Mouse (Mus musculus) kidney, postnatal 36 days (tissue): Measurements from ENCODE around the gene Gmeb2.

Experiments
- DNase-seq, 2 experiments: peaks; one replicate each; pipeline ENCODE4 v3.0.0; 2021 to 2022; ENCODE audit warnings: mixed read lengths in 2 of 2

Gene Gmeb2

DNA sequence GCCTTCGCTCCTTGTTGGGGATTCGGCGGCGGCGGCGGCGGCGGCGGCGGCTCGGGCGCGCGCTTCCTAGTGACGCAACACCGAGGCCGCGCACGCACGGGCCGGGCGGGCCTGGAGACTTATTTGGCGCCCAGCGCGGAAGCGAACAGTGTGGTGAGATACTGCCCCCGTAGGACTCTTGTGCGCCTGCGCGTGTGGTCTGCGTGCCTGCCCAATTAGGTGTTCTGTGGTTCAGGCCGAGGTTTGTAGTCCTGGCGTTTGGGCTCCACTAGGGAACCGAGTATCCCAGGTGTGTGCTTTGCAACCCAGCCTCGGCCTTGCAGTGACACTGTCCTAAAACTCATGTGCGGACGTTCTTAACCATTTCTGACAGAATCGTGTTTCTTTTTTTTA lies at the start of gene Gmeb2:
Gene Gmeb2, minus strand, starts transcription at position 78 of the 393 bp plus-strand sequence.
- DNase-seq, result peak; percentile 94 to 97

DNA sequence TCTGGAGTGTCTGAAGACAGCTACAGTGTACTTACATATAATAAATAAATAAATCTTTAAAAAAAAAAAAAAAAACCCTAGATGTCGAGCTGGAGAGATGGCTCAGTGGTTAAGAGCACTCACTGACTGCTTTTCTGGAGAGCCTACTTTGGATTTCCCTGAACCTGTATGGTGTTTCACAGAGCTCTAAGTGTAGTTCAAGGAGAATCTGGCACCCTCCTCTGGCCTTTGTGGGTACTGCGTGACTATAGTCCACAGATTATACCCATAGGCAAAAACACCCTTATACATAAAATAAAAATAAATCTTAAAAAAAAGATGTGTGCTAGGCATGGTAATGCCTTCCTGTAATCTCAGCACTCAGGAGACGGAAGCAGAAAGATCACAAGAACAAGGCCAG lies 46.2 kb upstream of the Gmeb2 start:
- DNase-seq, result peak; percentile 72 to 88

- DNase-seq, result no peak
Observed at GRCm38 (mm10) chr2:181332542-181332941, 44.7 kb upstream of the Gmeb2 start.

DNA sequence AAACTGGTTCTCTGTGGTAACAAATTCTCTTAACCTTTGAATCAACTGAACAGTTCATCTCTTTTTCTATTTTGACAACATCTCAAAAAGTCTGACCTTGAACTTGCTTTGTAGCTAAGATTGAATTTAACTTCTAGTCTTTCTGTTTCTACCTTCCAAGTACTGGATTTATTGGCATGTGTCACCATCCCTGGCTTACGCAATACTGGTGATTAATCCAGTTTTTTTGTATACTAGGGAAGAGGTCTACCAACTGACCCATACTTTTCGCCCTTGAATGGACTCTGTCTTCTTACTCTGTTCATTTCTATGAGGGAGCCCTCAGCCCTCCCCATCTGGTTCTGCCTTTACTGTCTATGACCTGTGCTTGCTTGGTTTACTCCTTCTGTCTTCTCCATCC lies 38.3 kb upstream of the Gmeb2 start:
- DNase-seq, result no peak

GRCm38 (mm10) chr2:181322136-181322535 lies 34.3 kb upstream of the Gmeb2 start:
- no peak for DNase-seq

GRCm38 (mm10) chr2:181320103-181320499 lies 32.3 kb upstream of the Gmeb2 start:
- DNase-seq, result no peak

DNA sequence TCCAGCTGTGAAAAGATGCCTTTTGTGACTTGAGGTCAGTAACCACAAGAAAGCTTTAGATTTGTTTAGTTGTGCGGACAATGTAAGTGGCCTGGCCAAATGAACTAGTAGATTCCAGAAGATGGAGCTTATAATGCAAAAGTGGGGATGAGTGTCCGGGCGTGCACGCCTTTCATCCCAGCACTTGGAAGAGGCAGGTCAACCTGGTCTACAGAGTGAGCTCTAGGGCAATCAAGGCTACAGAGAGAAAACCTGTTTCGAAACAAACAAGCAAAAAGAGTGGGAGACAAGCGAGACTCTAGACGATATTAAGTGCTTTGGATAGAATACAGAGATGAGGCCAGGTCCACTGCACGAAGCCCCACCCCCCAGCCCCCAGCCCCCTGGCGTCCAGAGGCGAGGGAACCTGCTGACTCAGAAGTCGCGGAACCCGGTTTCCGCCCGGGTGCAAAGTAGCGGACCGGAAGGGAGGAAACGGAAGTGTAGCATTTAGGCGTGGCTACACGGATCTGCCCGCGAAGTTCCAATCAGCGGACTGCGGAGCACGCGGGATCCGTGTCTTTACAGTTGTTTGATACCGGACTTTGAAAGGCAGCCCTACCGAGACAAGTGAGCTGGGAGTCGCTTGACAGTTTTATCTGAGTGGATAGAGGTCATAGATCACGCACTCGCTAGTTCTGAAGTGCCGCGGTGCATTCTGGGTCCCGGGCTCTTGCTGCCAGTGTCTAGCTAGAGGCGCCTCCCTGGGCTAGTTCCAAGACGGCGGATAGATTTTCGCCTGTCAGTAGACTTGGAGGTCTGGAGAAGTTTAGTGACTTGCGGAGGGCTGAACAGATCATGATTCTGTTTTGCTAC lies 31.6 kb upstream of the Gmeb2 start, which contains the start of gene Rtel1:
Gene Rtel1, plus strand, starts transcription at position 492 of the 855 bp plus-strand sequence.
- peak; percentile 78 to 89 for DNase-seq

- DNase-seq, result peak; percentile 28 to 75
Observed at GRCm38 (mm10) chr2:181314080-181314810, 26.4 kb upstream of the Gmeb2 start, which contains the start of gene Stmn3. Stmn3 (minus strand) TSS chr2:181314500.

DNA sequence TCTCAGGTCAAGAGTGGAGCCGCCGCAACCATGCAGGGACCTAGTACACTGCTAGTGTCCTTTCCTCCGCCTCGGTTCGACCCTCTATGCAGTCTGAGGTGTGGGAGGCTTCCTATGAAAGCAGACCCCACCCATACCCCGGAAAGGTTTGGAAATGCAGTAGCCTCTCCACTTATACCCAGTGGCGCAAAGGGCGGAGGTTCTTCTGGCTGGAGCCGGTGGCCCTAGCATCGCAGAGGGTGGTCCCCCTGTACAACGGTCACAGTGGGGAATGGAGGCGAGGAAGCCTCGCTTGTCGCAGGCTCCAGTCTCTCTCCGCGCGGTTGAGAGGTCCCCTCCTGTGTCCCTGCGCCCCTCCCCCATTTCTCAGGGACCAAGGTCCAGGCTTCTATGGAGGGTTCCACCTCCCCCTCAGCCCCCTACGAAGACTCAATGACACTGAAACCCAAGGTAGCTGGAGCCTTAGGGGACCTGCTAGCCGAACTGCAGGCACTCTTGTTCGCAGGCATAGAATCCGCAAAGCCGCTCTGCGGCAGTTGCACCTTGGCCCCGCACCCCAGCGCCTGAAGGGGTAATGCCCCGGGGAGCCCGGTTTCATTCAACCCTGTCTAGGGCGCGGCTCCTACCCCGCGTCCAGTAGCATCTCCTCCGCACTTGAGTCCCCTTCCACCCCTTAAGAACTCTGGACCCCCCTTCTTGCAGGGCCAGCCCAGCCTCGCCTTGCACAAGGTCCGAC lies 25.7 kb upstream of the Gmeb2 start:
- peak in 1 of 2 experiments; percentile 9 for DNase-seq

DNA sequence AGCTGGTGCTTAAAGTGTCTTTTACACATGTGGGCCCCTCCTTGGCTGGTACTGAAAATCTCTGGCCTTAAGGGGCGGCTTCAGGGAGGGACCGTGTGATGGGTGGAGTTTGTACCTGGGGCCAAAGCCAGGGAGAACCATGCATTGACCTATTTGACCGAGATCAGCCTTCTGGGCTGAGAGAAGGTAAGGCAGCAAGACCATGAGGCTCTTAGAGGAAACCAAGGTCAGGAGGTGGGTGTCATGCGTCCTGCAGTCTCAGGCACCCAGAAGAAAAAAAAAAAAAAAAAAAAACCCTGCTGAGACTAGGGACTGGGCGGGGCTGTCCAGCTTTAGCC lies 25.1 kb upstream of the Gmeb2 start:
- no peak for DNase-seq

DNA sequence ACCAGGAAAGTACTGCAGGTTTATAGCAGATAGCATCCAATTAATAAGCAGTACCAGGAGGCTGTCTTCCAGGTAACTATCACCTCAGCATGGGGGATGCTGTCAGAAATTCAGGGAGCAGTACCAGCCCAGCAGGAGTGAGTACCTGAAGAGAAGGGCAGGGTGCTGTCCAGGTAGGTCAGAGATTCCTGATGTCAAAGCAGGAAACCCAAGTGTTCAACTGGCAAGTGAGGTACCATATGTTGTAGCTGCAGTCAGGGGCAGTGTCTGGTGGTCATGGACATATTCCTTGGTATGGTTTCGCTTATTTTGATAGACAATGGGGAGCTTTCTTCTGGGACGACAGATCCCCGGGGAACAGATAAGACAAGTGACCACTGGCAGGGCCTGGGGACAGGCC lies 24.6 kb upstream of the Gmeb2 start:
- DNase-seq, result no peak

GRCm38 (mm10) chr2:181307144-181307804 lies 19.4 kb upstream of the Gmeb2 start:
- peak; percentile 48 to 80 for DNase-seq

DNA sequence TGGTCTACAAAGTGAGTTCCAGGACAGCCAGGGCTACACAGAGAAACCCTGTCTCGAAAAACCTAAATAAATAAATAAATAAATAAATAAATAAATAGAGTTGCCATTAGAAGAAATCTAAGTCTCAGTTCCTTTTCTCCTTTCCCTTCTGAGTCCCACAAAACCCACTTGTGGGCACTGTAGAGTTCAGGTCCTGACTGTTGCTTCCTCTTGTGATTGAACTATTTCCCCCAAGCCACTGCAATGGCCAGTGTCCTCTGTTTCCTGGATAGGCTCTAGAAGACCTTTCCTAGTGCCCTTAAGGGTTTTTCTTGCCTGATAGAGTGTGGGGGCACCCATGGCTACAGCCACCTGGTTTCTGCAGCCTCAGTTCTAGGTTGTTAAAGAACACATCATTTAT lies 17.1 kb upstream of the Gmeb2 start:
- DNase-seq, result no peak

DNA sequence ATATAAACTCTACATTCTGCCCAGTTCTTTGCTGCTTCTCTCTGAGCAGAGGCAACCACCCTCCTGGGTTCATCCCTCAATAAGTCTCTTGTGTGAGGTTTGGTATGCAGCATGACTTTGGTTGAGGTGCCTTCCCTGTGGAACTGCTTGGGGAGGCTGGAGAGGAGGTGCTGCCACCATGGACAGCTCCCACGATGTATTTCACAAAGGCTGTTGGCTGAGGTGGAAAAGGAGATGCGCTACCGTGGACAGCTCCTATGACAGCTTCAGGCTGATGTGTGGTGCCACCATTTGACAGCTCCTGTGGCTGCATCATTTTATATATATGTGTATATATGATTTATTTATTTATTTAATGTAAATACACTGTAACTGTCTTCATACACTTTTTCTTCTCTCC lies 14.2 kb upstream of the Gmeb2 start:
- DNase-seq, result peak in 1 of 2 experiments; percentile 58

- DNase-seq, result no peak
Observed at GRCm38 (mm10) chr2:181290937-181291336, 3.1 kb upstream of the Gmeb2 start.

DNA sequence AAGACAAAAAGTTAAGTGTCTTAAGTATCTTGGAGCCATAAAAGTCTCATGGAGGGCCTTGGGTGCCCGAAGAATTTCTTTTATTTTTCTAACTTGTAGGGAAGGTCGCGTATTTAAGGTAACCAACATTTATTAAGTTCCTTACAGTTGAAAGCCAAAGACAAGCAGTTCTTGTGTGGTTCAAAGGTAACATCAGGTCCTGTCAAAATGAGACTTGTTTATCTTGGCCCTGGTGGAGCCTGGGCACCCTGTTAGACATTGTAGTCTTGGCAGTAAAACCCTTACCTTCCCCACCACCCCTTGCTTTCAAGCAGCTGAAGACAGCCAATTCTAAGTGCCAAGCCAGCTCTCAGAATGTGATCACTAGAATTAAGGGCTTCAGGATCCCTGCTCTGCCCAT lies 856 bp upstream of the Gmeb2 start:
- peak; percentile 32 to 41 for DNase-seq

GRCm38 (mm10) chr2:181287338-181287957 lies 387 bp downstream of the Gmeb2 start:
- peak; percentile 82 to 90 for DNase-seq

DNA sequence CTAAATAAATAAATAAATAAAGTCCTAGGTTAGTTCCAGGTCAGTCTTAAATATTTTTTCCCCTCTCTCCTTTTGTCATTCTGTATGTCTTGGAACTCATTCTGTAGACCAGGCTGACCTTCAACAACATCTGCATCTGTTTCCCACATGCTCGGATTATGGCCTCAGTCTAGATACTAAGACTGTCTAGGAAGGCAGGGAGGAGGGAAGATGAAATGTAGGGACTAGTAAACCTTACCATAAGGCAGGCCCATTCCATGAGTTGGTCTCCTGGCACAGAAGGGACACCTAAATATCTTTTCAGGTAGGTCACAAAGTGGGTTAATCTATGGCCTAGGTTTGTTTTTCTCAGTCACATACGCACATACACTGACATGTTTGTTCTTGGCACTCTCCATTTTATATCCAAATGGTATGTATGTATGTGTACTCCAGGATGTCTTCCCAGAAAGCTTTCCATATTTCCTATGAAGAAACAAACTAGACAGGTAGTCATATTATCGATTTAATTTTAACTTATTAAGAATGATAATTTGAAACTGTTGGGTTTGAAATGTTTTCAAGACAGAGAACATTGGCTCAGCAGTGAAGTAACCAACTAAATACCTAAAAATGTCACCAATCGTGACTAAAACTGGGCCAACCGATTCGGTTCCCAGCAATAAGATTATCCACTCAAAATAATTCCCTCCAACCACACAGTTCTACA lies 1.1 kb downstream of the Gmeb2 start:
- no peak for DNase-seq

DNA sequence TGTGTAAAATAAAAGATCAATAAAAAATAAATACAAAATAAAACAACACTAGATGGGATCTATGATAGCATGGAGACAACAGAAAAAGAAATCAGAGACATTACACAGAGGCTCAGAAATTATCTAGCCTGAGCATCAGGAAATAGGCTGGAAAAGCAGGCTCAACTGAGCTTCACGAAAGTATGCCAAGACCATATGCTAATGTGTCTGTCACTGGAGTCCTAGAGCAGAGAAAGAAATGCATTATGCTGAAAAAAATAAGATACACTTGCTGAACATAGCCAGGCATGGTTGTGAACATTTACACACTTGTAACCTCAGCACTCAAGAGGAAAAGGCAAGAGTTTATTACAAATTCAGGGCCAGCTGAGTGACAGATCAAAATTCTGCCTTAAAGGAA lies 7.9 kb downstream of the Gmeb2 start:
- no peak for DNase-seq

- no peak for DNase-seq
Observed at GRCm38 (mm10) chr2:181277866-181278265, 10.0 kb downstream of the Gmeb2 start.

DNA sequence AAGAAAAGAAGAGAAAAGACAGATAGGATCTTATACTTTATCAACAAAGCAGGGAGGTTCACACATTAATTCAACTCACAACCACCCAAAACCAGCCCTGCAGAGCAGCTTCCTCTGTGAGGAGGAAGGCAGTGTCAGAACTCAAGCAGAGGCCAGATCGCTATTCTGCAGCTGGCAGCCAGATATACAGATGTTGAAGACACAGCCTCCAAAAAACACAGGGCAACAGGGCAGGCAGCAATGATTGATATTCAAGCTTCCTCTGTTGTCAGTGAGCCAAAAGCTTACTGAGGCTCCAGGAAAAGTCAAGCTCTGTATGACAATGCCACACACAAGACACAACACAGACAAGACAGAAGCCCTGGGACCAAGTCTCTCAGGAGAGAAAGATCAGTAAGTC lies 11.1 kb downstream of the Gmeb2 start:
- DNase-seq, result peak; percentile 56 to 80

- DNase-seq, result no peak
Observed at GRCm38 (mm10) chr2:181274639-181275038, 13.2 kb downstream of the Gmeb2 start.
